Mouse (Mus musculus) cortical plate, adult 2 months (tissue): ENCODE data around the gene Ppp1r37. TPM values are rescaled to one million over a fixed set of nuclear protein-coding genes. Genes with fewer than 3 reads are reported as not detected.

ENCODE experiments used
- H3K27ac ChIP-seq: fragments of 200-500 bp; 2 replicates; pipeline ENCODE4 v1.5.1; 2012; ENCODE audit warnings: low read length, control low read depth, inconsistent platforms; ENCODE audit not compliant: insufficient read depth
- H3K4me1 ChIP-seq: fragments of 200-500 bp; 2 replicates; pipeline ENCODE4 v1.6.1; 2011; ENCODE audit warnings: low read length; ENCODE audit not compliant: control insufficient read depth, insufficient read depth
- H3K4me3 ChIP-seq: fragments of 200-500 bp; 2 replicates; pipeline ENCODE4 v1.5.1; 2011; ENCODE audit warnings: mild to moderate bottlenecking, low read length, control low read depth; ENCODE audit not compliant: insufficient read depth
- CTCF ChIP-seq: fragments of 200-500 bp; IDR thresholded peaks from 2 replicates; pipeline ENCODE4 v1.5.1; 2011; ENCODE audit warnings: mild to moderate bottlenecking, control low read depth, low read length; ENCODE audit not compliant: insufficient read depth; ENCODE audit errors: extremely low read depth
- POLR2A ChIP-seq: fragments of 200-500 bp; IDR thresholded peaks from 2 replicates; pipeline ENCODE4 v1.6.1; 2011; ENCODE audit warnings: mild to moderate bottlenecking, low read length, control low read depth; ENCODE audit not compliant: insufficient read depth; ENCODE audit errors: extremely low read depth
- polyA plus RNA-seq: library from polyadenylated mRNA; depleted of rRNA; stranded (reverse); fragments of >200 nt; gene quantifications from 2 replicates; pipeline ENCODE4 v1.2.3, GENCODE M21; 2012

The Ppp1r37 gene
- polyA plus RNA-seq, 1 experiment = 152 TPM

DNA sequence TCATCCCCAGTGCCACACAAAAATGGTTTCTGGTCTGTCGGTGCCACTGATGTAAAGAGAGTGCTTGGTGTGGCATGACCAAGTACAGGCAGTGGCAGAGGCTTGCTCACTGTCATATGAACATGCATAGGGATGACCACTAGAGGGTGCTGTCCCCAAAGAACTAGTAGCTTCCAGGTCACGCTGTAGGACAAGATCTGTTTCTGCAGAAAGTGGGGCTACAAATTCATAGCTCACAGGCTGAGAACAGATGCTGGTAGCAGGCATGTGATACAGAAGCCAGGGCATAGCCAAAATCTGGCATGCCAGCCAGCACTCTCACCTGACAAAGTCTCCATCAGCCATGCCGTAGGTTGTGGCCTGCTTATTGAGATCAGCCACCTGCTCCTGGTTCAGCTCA, 27.0 kb upstream of the Ppp1r37 start:
- Histone ChIP-seq H3K4me3 (no peak overlapping the region), H3K27ac (no peak overlapping the region), H3K4me1 (peaks cover 3% of the 10 kb centered on the region)
- TF ChIP-seq CTCF = peak; percentile 83
- TF ChIP-seq POLR2A = no peak

DNA sequence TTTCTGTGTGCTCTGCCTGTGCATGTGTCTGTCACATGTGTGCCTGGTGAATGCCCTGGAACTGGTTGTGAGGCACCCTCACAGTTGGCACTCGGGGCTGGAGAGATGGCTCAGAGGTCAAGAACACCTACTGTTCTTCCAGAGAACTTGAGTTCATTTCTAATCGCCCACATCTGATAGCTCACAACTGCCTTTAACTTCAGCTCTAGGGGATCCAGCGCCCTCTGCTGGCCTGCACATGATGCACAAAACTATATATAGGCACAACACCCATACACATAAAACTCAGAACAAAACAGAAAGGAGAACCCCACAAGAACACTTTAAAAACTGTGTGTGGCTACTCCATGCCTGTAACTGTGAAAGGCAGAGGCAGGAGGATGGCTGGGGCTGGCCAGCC, 26.3 kb upstream of the Ppp1r37 start:
- Histone ChIP-seq H3K27ac (no peak overlapping the region), H3K4me1 (peaks cover 3% of the 10 kb centered on the region), H3K4me3 (no peak overlapping the region)
- TF ChIP-seq POLR2A (no peak), CTCF (peak; percentile 58)

DNA sequence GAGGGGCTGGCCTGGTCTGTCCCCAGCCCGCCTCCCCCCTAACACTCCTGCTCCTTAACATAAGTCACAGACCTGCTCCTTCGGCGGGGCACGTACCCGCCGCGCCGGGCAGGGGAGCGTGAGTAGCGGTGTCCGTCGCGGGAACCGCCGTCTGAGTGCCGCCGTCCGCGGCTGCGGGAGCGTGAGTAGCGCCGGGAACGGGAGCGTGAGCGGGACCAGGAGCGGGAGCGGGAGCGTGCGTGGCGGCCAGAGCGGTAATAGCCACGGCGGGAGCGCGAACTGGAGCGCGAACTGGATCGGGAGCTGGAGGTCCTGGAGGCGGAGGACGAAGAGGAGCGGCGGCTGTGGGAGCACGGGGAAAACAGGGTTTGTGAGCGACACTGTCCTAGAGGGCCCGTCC, 23.4 kb upstream of the Ppp1r37 start:
- H3K4me1 ChIP-seq = peaks cover 3% of the 10 kb centered on the region
- no peak overlapping the region for H3K27ac ChIP-seq
- H3K4me3 ChIP-seq = no peak overlapping the region
- TF ChIP-seq CTCF (no peak), POLR2A (no peak)

DNA sequence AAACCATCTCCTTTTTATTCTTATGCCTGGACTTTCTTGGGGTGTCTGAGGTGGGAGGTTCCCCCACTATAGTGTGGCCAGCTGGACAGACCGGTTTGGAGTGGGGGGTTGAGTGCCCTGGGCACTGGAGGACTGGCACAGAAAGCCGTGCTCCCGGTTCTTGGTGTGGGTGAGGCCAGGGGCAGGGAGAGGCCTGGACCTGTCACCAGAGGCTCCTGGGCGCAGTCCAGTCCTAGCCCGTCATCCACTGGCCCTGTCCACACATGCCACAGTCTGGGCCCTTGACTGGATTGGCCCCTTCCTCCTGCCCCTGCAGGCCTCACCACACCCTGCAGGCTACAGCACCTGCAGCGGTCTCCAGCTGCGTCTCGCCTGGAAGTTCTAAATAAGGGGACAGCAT, 17.8 kb upstream of the Ppp1r37 start:
- no peaks in the 10 kb centered on the region for H3K4me1 ChIP-seq
- TF ChIP-seq CTCF (no peak), POLR2A (no peak)
- H3K4me3 ChIP-seq = no peak overlapping the region
- no peak overlapping the region for H3K27ac ChIP-seq

DNA sequence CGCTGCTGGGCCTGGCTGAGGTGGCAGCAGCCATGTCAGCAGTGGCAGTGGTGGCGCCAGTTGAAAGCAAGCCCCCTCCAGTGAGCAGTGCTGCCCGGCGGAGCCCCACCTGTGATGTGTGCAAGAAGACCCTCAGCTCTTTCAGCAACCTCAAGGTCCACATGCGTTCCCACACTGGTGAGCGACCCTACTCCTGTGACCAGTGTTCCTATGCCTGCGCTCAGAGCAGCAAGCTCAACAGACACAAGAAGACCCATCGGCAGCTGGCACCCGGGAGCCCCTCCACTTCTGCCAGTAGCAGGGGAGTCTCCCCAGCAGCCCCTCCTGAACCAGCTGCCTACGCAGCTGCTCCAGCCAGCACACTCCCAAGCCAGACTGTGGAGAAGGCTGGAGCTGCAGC, 16.9 kb upstream of the Ppp1r37 start:
- H3K4me1 ChIP-seq = no peaks in the 10 kb centered on the region
- no peak overlapping the region for H3K27ac ChIP-seq
- no peak overlapping the region for H3K4me3 ChIP-seq
- no peak for TF ChIP-seq CTCF

DNA sequence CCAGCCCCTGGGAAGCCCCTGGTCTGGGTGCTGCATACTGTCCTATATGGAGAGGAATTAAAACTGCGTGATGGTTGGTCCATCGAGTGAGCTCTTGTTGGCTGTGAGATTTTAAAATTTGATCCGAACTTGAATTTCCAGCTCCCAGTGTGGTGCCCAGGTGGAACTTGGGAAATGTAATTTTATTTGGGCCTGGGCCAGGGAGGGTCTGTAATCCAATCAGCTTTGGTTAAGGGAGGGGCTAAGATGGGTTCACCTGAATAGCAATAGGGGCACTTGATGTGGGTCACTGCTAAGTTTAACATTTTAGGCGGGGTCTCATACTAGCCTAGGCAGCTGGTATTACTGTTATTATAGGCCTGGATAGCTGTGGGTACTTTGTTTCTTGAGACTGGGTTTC, 15.6 kb upstream of the Ppp1r37 start:
- Histone ChIP-seq H3K4me1 (no peaks in the 10 kb centered on the region), H3K4me3 (peak overlapping the region; percentile 49; the same call in 1 of the 2 replicates), H3K27ac (no peak overlapping the region)
- TF ChIP-seq CTCF (no peak), POLR2A (no peak)

DNA sequence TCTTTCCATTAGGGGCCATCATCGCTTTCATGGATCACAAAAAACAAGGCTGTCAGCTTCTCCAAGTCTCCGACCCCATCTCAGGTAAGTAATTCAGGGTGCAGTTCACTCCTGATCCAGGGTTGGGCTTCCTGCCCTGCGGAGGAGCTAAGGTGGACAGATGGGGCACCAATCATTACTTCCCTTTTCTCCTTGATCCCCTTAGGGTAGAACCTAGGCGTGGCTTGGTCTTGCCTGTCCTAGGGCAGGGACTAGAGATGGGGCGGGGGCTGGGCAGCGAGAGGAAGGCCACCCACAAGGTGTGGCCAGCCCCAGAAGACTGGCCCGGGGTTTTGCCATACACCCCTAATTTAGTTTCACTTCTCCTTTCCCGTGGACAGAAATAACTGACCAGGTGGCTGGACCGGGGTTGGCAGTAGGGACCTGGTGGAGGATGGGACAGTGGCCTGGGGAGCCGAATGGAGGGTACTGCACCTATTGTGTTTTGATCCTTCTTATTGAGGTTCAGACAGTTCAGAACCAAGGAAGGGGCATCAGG, 15.1 kb upstream of the Ppp1r37 start:
- Histone ChIP-seq H3K4me1 (no peaks in the 10 kb centered on the region), H3K4me3 (peak overlapping the region; percentile 49), H3K27ac (no peak overlapping the region)
- TF ChIP-seq POLR2A (no peak), CTCF (no peak)

DNA sequence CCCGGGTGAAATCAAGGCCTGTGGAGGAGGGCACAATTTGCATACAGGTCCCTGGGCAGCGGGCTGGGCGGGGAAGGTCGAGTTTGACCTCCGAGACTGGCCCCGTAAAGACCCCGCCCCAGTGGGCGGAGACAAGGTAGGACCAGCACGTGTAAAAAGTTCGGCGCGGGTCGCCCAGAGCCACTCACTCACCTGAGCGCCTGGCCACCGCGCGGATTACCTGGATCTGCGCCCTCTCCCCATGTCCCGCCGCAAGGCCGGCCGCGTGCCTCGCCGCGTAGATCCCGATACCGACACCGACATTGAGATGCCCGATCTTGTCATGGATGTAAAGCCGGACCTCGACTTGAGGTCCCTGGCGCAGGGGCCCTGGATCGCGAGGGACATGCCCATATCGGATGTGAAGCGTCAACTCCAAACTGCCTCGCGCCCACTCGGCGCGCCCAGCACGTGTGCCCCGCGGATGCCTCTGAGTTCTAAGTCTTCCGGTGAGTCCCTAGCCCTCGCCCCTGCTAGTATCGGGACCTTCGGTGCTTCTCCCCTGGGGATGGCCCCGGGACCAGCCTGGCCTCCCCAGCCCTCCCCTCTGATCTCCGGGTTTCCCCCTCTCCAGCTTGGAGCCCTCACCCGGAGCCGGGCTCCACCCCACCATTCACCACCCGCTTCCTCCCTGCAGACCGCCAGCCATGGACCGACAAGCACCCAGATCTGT, 14.4 kb upstream of the Ppp1r37 start, which contains the start of the genes Zfp296 and Gemin7:
Zfp296 (plus strand) TSS at position 147 of the 712 bp plus-strand sequence.
Gemin7 (minus strand) TSS at position 455 of the 712 bp plus-strand sequence.
- H3K27ac ChIP-seq = no peak within 1 kb of the TSS
- no peak for TF ChIP-seq CTCF
- no peak for TF ChIP-seq POLR2A
- peak within 1 kb of the TSS; percentile 49 for H3K4me3 ChIP-seq
- H3K4me1 ChIP-seq = no peaks in the 10 kb centered on the region

DNA sequence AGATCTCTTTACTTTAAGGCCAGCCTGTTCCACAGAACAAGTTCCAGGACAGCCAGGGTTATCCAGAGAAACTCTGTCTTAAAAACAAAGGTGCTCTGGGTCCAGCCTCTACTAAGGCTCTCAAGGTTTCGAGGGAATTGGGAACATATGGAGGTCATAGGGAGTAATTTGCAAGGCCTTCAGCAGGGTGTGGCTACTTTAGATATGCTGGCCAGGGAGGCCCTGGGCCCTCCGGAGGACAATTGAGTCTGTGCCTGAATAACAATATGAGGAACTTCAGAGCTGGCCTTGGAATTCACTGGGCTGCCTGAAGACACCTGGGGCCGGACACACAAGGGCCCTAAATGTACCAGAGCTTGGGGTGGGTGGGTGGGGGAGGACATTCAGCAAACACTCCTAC, 12.7 kb upstream of the Ppp1r37 start:
- no peak overlapping the region for H3K4me3 ChIP-seq
- no peak for TF ChIP-seq CTCF
- no peak for TF ChIP-seq POLR2A
- no peaks in the 10 kb centered on the region for H3K4me1 ChIP-seq

DNA sequence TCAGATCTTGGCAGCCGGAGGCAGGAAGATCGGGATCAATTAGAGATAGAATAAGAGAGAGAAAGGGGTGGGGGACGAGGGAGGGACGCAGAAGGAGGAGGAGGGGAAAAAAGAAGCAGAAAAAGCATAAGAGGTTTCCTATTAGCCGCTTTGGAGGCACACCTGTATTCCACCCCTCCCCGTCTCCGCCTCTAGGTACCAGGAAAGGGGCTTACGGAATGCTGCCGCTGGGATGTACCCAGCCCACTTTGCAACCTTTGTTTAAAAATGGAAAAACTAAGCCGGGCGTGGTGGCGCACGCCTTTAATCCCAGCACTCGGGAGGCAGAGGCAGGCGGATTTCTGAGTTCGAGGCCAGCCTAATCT, 10.9 kb upstream of the Ppp1r37 start:
- TF ChIP-seq CTCF (no peak), POLR2A (no peak)
- no peaks in the 10 kb centered on the region for H3K4me1 ChIP-seq
- no peak overlapping the region for H3K27ac ChIP-seq
- H3K4me3 ChIP-seq = peak overlapping the region; percentile 49

More for the DNA sequence above, 12.7 kb upstream of the Ppp1r37 start:
- no peak overlapping the region for H3K27ac ChIP-seq
